Mouse (Mus musculus) naive thymus-derived CD4-positive, alpha-beta T cell, adult 2 months (primary cell): Measurements from ENCODE around the gene Colgalt2.
"Not testable (repeated sequence)": the region's sequence is repeated elsewhere in the genome, so short reads cannot be mapped to it uniquely, and the experiment has no call there.

ENCODE experiments used
- DNase-seq: peaks from one replicate; pipeline ENCODE4 v3.0.0-alpha.2; 2011; ENCODE audit warnings: low read depth

The Colgalt2 gene

GRCm38 (mm10) chr1:152399790-152400555 lies at the start of gene Colgalt2:
Colgalt2 (plus strand) TSS chr1:152399830.
- peak; percentile 14 for DNase-seq

GRCm38 (mm10) chr1:152356721-152357120 lies 42.9 kb upstream of the Colgalt2 start:
- no peak for DNase-seq

GRCm38 (mm10) chr1:152368311-152369088 lies 31.1 kb upstream of the Colgalt2 start:
- DNase-seq = no peak

- peak; percentile 75 for DNase-seq
These were observed 30.5 kb upstream of the Colgalt2 start for GRCm38 (mm10) chr1:152369139-152369538.

GRCm38 (mm10) chr1:152378311-152378710 lies 21.3 kb upstream of the Colgalt2 start:
- DNase-seq = no peak

GRCm38 (mm10) chr1:152384589-152384988 lies 15.0 kb upstream of the Colgalt2 start:
- DNase-seq = no peak

GRCm38 (mm10) chr1:152385693-152386092 lies 13.9 kb upstream of the Colgalt2 start:
- not testable (repeated sequence) for DNase-seq

GRCm38 (mm10) chr1:152386188-152386835 lies 13.3 kb upstream of the Colgalt2 start, which contains the start of gene Tsen15:
Tsen15 (minus strand) TSS chr1:152386688.
- peak; percentile 74 for DNase-seq

- no peak for DNase-seq
These were observed 10.4 kb upstream of the Colgalt2 start for GRCm38 (mm10) chr1:152389271-152389670.

- DNase-seq = no peak
These were observed 5.5 kb upstream of the Colgalt2 start for GRCm38 (mm10) chr1:152394137-152394536.

GRCm38 (mm10) chr1:152394956-152395515 lies 4.6 kb upstream of the Colgalt2 start:
- no peak for DNase-seq

GRCm38 (mm10) chr1:152398708-152399107 lies 922 bp upstream of the Colgalt2 start:
- DNase-seq = no peak

GRCm38 (mm10) chr1:152400556-152401540 lies 1.2 kb downstream of the Colgalt2 start:
- DNase-seq = no peak

- DNase-seq = no peak
These were observed 7.7 kb downstream of the Colgalt2 start for GRCm38 (mm10) chr1:152407021-152407946.

GRCm38 (mm10) chr1:152409356-152409755 lies 9.7 kb downstream of the Colgalt2 start:
- DNase-seq = no peak

GRCm38 (mm10) chr1:152410657-152411056 lies 11.0 kb downstream of the Colgalt2 start:
- no peak for DNase-seq

GRCm38 (mm10) chr1:152413116-152413515 lies 13.5 kb downstream of the Colgalt2 start:
- DNase-seq = no peak

GRCm38 (mm10) chr1:152413961-152414360 lies 14.3 kb downstream of the Colgalt2 start:
- DNase-seq = no peak

- no peak for DNase-seq
These were observed 14.8 kb downstream of the Colgalt2 start for GRCm38 (mm10) chr1:152414451-152414850.
